Mouse (Mus musculus): ENCODE data around the gene Tmem53. TPM values are rescaled to one million over a fixed set of nuclear protein-coding genes. Genes with fewer than 3 reads are reported as not detected.

Tmem53 gene
- polyA plus RNA-seq, 1 experiment from 2014 or later: 8.3 TPM

DNA sequence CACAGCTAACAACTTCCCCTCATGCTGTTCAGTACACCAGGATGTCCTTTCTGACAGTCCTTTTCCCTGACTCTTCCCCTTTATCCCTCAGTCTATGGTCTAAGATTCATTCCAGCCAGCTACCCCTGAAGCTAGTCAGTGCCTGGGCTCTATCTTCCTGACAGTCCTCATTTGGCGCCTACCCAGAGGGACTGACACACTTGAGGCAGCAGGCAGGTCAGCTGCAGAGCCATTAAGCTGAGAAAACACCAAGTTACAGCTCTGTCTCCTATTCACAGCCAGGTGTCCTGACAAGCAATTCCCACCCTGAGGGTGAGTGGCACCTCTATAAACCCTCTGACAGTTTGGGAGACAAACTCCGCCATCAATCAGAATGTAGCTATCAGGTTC lies 27.5 kb downstream of the Tmem53 start:
- WGBS: 49% methylated on average over 2 of the region's 2 CpGs

DNA sequence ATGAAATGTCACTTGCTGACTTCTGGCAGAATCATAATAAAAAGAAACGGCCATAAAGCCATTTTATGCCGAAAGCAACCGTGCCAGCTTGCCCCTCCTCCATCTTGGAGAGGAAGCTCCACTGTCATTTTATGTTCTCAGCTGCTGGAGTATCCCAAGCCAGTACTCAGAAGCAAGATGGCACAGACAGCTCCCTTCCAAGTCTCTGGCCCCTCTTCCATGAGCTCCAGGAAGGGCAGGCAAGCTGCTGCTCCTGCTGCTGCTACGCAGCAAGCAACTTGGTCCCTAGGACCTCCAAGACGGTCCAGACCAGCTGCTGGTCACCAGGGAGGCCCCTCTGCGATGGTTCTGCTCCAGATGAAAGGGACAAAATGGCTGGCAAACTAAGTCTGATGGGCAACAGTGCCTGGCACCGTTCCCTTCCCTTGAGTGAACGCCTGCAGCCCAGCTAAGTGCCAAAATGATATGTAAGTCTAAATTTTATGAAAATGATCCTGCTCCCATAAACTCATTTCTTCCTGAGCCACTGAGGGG lies 28.7 kb downstream of the Tmem53 start:
- no peak overlapping the region for H3K9ac ChIP-seq (ENCODE audit: low read length)
- ATAC-seq (replicated peaks; ENCODE audit: low FRiP score, low TSS enrichment, low read depth) (no peak), DNase-seq (ENCODE audit: low spot score) (no peak)
- H3K27me3 ChIP-seq (replicated peaks; ENCODE audit: control insufficient read depth, insufficient read depth, low read length): no peaks in the 10 kb centered on the region
- no peak overlapping the region for H3K4me3 ChIP-seq (ENCODE audit: low read depth, low read length)
- H3K36me3 ChIP-seq (ENCODE audit: control insufficient read depth, insufficient read depth, low read length): peaks cover 78% of the 10 kb centered on the region
- peaks cover 35% of the 10 kb centered on the region for H3K4me1 ChIP-seq (replicated peaks; ENCODE audit: control insufficient read depth, insufficient read depth, low read length)
- H3K4me2 ChIP-seq (ENCODE audit: low read length): no peak overlapping the region
- WGBS: 85% methylated on average over 8 of the region's 8 CpGs
- no peak overlapping the region for H3K27ac ChIP-seq (ENCODE audit: low read depth)
- no peaks in the 10 kb centered on the region for H3K9me3 ChIP-seq (ENCODE audit: control insufficient read depth, low read length)

More for the DNA sequence above, 27.5 kb downstream of the Tmem53 start:
- Histone ChIP-seq H3K9me3 (ENCODE audit: control insufficient read depth, low read length) (peaks cover 5% of the 10 kb centered on the region), H3K27ac (ENCODE audit: low read depth) (no peak overlapping the region), H3K36me3 (ENCODE audit: control insufficient read depth, insufficient read depth, low read length) (peaks cover 78% of the 10 kb centered on the region), H3K9ac (ENCODE audit: low read length) (no peak overlapping the region), H3K4me1 (replicated peaks; ENCODE audit: control insufficient read depth, insufficient read depth, low read length) (peaks cover 27% of the 10 kb centered on the region), H3K27me3 (replicated peaks; ENCODE audit: control insufficient read depth, insufficient read depth, low read length) (no peaks in the 10 kb centered on the region), H3K4me2 (ENCODE audit: low read length) (no peak overlapping the region), H3K4me3 (ENCODE audit: low read depth, low read length) (no peak overlapping the region)
- DNase-seq (ENCODE audit: low spot score): no peak
- ATAC-seq (replicated peaks; ENCODE audit: low FRiP score, low TSS enrichment, low read depth): no peak

DNA sequence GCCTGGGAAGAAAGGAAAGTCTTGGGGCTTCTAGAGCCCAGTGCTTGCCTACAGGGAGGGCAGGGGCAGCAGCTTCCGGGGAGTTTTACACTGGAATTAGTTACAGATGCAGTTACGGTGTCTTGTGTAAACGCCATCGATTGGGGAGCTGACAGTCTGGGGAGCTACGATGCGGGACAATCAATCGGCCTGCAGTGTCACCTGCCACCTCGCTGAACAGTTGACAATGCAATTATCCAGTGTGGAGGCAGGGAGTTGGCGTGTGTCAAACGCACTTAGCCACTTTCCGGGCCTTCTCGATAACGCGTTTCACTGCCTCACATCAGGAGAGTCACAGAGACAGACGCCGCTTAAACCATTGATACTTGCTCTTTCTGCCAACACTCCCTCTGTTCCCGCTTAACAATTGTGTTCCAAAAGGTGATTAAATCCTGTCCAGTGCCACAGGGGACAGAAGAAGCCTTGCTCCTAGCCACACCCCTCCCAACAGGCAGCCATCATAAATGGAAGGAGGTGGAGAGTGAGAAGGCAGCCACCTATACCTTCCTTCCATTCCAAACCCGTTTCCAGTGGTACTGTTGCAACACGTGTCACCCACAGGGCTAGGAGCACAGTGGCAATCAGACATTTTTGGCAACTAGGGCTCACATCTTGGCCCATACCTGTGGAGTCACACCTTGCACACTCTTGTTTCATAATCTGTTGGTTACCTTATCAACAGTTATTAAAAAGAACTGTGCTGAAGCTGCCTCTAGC lies 29.5 kb downstream of the Tmem53 start:
- ATAC-seq (replicated peaks; ENCODE audit: low FRiP score, low TSS enrichment, low read depth) (no peak), DNase-seq (ENCODE audit: low spot score) (no peak)
- H3K4me3 ChIP-seq (ENCODE audit: low read depth, low read length): no peak overlapping the region
- peaks cover 82% of the 10 kb centered on the region for H3K36me3 ChIP-seq (ENCODE audit: control insufficient read depth, insufficient read depth, low read length)
- no peaks in the 10 kb centered on the region for H3K9me3 ChIP-seq (ENCODE audit: control insufficient read depth, low read length)
- peaks cover 31% of the 10 kb centered on the region for H3K4me1 ChIP-seq (replicated peaks; ENCODE audit: control insufficient read depth, insufficient read depth, low read length)
- no peaks in the 10 kb centered on the region for H3K27me3 ChIP-seq (replicated peaks; ENCODE audit: control insufficient read depth, insufficient read depth, low read length)
- H3K9ac ChIP-seq (ENCODE audit: low read length): no peak overlapping the region
- WGBS: 66% methylated on average over 19 of the region's 19 CpGs
- H3K4me2 ChIP-seq (ENCODE audit: low read length): no peak overlapping the region
- H3K27ac ChIP-seq (ENCODE audit: low read depth): no peak overlapping the region

DNA sequence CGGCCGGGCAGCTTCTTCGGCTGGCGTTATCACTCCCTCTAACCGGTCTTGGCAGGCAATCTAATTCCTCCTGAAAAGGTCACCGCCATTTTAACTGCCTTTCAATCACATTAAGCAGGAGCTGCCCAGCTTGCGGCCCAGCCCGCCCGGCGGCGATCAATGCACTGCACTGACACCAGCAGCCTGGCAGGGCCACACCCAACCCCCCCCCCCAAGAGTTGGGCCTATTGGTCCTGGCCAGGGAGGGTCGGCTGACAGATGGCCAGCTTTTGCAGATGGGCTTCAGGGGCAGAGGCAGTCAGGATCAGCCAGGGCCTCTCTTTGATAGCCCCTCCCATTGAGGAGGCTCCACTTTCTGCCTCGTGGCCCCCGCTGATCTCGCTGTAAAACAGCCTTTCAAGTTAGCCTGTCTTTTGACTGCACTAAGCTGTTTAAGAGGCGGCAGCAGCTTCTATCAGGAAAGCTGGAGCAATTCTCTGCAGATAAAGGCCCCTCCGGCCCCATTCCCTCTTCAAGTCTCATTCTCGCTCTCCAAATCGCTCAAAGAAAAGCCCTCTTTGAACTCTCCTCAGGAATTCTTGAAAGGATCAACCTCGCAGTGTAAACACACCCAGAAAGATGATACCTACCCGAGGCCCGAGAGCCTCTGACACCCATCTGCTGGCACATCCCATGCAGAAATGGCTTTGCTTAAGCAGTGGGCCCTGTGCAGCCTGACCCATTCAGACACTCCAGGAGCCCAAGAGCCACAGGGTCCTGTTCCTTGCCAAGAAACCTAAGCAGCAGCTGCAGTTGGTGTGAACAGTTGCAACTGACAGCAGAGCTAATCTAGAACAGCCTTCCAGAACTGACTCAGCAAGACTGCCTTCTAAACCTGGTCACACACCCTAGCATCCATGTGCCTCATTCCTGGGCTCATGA lies 31.8 kb downstream of the Tmem53 start:
- Histone ChIP-seq H3K27ac (ENCODE audit: low read depth) (peak overlapping the region; percentile 55), H3K9ac (ENCODE audit: low read length) (no peak overlapping the region), H3K4me1 (replicated peaks; ENCODE audit: control insufficient read depth, insufficient read depth, low read length) (peaks cover 35% of the 10 kb centered on the region), H3K9me3 (ENCODE audit: control insufficient read depth, low read length) (no peaks in the 10 kb centered on the region), H3K4me3 (ENCODE audit: low read depth, low read length) (no peak overlapping the region), H3K4me2 (ENCODE audit: low read length) (peak overlapping the region; percentile 12; the same call in 1 of the 2 replicates), H3K36me3 (ENCODE audit: control insufficient read depth, insufficient read depth, low read length) (peaks cover 80% of the 10 kb centered on the region), H3K27me3 (replicated peaks; ENCODE audit: control insufficient read depth, insufficient read depth, low read length) (no peaks in the 10 kb centered on the region)
- DNase-seq (ENCODE audit: low spot score): peak; percentile 73
- peak; percentile 62 for ATAC-seq (replicated peaks; ENCODE audit: low FRiP score, low TSS enrichment, low read depth)
- 21% methylated on average over 22 of the region's 22 CpGs for WGBS

DNA sequence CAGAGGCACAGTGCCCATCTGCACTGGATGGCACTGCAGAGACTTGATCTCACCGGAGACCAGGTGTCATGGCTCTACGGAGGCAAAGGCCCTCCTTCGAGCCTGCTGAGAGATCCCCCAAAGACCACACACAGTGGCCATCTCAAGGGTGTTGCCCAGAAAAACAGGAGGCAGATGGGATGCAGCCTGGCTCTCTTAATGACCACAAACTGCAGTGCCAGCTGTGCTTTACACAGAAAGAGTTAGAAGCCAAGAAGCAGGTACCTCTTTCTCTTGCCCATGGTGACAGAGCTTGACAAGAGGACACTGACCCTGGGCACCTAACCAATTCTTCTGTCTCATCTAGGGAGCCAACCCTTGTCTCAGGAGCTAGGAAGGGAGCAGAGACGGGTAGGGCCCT lies 32.6 kb downstream of the Tmem53 start:
- H3K27ac ChIP-seq (ENCODE audit: low read depth): no peak overlapping the region
- H3K36me3 ChIP-seq (ENCODE audit: control insufficient read depth, insufficient read depth, low read length): peaks cover 75% of the 10 kb centered on the region

DNA sequence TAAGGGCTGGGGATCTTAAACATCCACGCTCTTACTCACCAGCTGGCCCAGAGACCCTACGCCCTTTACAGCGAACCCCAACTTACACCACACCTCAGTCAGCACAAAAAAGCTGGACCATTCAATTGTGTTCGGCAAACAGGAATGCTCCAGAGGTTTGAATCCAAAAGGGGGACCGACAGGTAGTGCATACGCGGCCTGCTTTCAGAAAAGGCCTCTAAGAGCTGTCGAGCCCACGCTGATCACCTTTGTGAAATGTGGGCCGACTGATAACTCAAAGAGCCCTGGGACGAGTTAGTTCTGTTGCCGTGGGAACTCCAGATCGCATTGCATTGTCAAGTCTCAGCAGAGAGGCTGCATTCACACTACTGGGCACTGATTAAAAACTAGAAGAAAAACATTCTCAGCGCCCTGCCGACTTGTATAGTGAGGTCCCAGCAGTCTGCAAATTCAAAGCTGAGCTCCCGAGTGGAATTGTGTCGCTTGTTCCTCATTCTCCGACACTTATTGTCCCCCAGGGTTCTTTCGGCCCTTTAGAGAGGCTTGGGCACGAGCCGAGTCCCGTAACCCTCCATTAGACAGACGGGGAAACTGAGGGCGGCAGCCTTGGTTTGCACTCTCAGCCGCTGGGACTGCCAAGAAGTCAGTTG lies 36.7 kb downstream of the Tmem53 start:
- WGBS: 22% methylated on average over 25 of the region's 25 CpGs
- ATAC-seq (replicated peaks; ENCODE audit: low FRiP score, low TSS enrichment, low read depth): no peak
- Histone ChIP-seq H3K36me3 (ENCODE audit: control insufficient read depth, insufficient read depth, low read length) (peaks cover 43% of the 10 kb centered on the region), H3K4me1 (replicated peaks; ENCODE audit: control insufficient read depth, insufficient read depth, low read length) (peaks cover 28% of the 10 kb centered on the region), H3K27ac (ENCODE audit: low read depth) (peak overlapping the region; percentile 97), H3K27me3 (replicated peaks; ENCODE audit: control insufficient read depth, insufficient read depth, low read length) (no peaks in the 10 kb centered on the region), H3K4me2 (ENCODE audit: low read length) (peak overlapping the region; percentile 50), H3K4me3 (ENCODE audit: low read depth, low read length) (peak overlapping the region; percentile 70), H3K9ac (ENCODE audit: low read length) (peak overlapping the region; percentile 80), H3K9me3 (ENCODE audit: control insufficient read depth, low read length) (no peaks in the 10 kb centered on the region)
- DNase-seq (ENCODE audit: low spot score): no peak

More for the DNA sequence above, 32.6 kb downstream of the Tmem53 start:
- 45% methylated on average over 4 of the region's 4 CpGs for WGBS
- DNase-seq (ENCODE audit: low spot score) (no peak), ATAC-seq (replicated peaks; ENCODE audit: low FRiP score, low TSS enrichment, low read depth) (no peak)
- H3K27me3 ChIP-seq (replicated peaks; ENCODE audit: control insufficient read depth, insufficient read depth, low read length): no peaks in the 10 kb centered on the region
- H3K9me3 ChIP-seq (ENCODE audit: control insufficient read depth, low read length): no peaks in the 10 kb centered on the region
- H3K4me1 ChIP-seq (replicated peaks; ENCODE audit: control insufficient read depth, insufficient read depth, low read length): peaks cover 35% of the 10 kb centered on the region
- no peak overlapping the region for H3K4me2 ChIP-seq (ENCODE audit: low read length)
- H3K9ac ChIP-seq (ENCODE audit: low read length): no peak overlapping the region
- no peak overlapping the region for H3K4me3 ChIP-seq (ENCODE audit: low read depth, low read length)

DNA sequence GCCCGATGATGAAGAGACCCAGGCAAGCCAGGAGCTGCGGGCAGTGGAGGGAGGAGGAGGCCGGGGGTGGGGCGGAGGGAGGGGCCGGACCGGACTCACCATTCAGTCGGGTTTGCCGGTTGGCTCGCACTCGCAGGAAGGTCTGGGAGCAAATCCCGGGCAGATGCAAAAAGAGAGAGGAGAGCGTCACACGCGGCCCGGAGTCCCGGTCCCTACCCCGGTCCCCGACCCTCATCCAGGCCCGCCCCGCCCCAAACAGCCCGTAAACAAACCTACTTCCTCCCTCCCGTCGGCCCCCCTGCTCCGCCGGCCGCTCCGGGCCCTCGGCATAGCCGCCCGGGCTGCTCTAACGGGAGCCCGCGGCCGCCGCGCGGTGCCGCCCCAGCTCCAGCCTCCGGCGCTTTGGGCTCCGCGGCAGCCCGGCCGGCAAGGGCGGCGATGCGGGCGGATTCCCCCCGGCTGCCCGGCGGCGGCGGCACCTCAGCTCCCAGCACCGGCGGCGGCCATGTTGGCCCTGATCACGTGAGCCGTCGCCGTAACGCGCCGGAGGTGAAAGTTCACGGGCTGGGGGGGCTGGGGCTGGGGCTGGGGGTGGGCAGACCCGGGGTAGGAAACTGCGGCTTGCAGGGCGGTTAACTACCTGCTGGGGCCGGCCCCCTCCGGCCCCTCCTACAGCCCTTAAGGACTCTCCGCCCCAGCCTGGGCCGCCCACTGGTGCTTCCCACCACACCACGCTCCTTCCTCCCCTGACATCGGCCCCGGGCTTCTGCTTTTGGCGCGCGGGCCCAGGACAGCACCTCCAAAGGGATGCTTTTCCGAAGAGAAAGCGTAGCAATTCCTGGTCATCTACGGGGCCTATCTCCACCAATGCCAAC lies 37.4 kb downstream of the Tmem53 start:
- peak overlapping the region; percentile 97 for H3K27ac ChIP-seq (ENCODE audit: low read depth)
- H3K9ac ChIP-seq (ENCODE audit: low read length): peak overlapping the region; percentile 80
- no peaks in the 10 kb centered on the region for H3K27me3 ChIP-seq (replicated peaks; ENCODE audit: control insufficient read depth, insufficient read depth, low read length)
- ATAC-seq (replicated peaks; ENCODE audit: low FRiP score, low TSS enrichment, low read depth): peak; percentile 97
- H3K36me3 ChIP-seq (ENCODE audit: control insufficient read depth, insufficient read depth, low read length): peaks cover 39% of the 10 kb centered on the region
- peak overlapping the region; percentile 70 for H3K4me3 ChIP-seq (ENCODE audit: low read depth, low read length)
- DNase-seq (ENCODE audit: low spot score): peak; percentile 89
- peaks cover 20% of the 10 kb centered on the region for H3K4me1 ChIP-seq (replicated peaks; ENCODE audit: control insufficient read depth, insufficient read depth, low read length)
- no peaks in the 10 kb centered on the region for H3K9me3 ChIP-seq (ENCODE audit: control insufficient read depth, low read length)
- under 1% methylated on average over 67 of the region's 80 CpGs for WGBS
- peak overlapping the region; percentile 50 for H3K4me2 ChIP-seq (ENCODE audit: low read length)
